Mouse (Mus musculus) erythroblast, embryonic 14.5 days (primary cell): ENCODE results near the gene Aamdc. TPM values are rescaled to one million over a fixed set of nuclear protein-coding genes. Genes with fewer than 3 reads are reported as not detected.

Source experiments
- H3K27me3 ChIP-seq: 2 replicates; pipeline ENCODE4 v1.6.1; 2012; ENCODE audit warnings: inconsistent platforms; ENCODE audit not compliant: control insufficient read depth
- H3K36me3 ChIP-seq: 2 replicates; pipeline ENCODE4 v1.6.1; 2012; ENCODE audit warnings: mild to moderate bottlenecking, inconsistent platforms; ENCODE audit not compliant: control insufficient read depth
- H3K4me1 ChIP-seq: 2 replicates; pipeline ENCODE4 v1.6.1; 2012; ENCODE audit warnings: inconsistent platforms; ENCODE audit not compliant: control insufficient read depth
- H3K4me3 ChIP-seq: replicated peaks from 2 replicates; pipeline ENCODE3; 2012; ENCODE audit warnings: moderate library complexity, mild to moderate bottlenecking, inconsistent platforms
- H3K9me3 ChIP-seq: 2 replicates; pipeline ENCODE4 v1.6.1; 2012; ENCODE audit warnings: low read length, inconsistent platforms, mixed read lengths; ENCODE audit not compliant: control insufficient read depth
- GATA1 ChIP-seq: IDR thresholded peaks from 2 replicates; pipeline ENCODE4 v1.6.1; 2012; ENCODE audit warnings: low read length, inconsistent platforms, mixed read lengths
- TAL1 ChIP-seq: IDR thresholded peaks from 3 replicates; pipeline ENCODE4 v1.6.1; 2012; ENCODE audit warnings: low read length, inconsistent platforms, mixed read lengths
- polyA plus RNA-seq: library from polyadenylated mRNA; stranded (reverse); fragments of >175 nt; gene quantifications from 2 replicates; pipeline ENCODE4 v1.2.3, GENCODE M21; 2012

Aamdc gene
- polyA plus RNA-seq, 1 experiment, result 0.17 TPM

GRCm38 (mm10) chr7:97546462-97546861 lies 32.8 kb downstream of the Aamdc start:
- H3K36me3 ChIP-seq, result peaks cover 15% of the 10 kb centered on the region
- no peak for TF ChIP-seq GATA1
- no peak for TF ChIP-seq TAL1
- H3K27me3 ChIP-seq, result no peaks in the 10 kb centered on the region
- H3K4me3 ChIP-seq, result no peak overlapping the region
- H3K9me3 ChIP-seq, result no peaks in the 10 kb centered on the region
- no peaks in the 10 kb centered on the region for H3K4me1 ChIP-seq

GRCm38 (mm10) chr7:97536571-97536970 lies 42.7 kb downstream of the Aamdc start:
- H3K4me1 ChIP-seq, result no peaks in the 10 kb centered on the region
- no peak overlapping the region for H3K4me3 ChIP-seq

GRCm38 (mm10) chr7:97535531-97535930 lies 43.8 kb downstream of the Aamdc start:
- Histone ChIP-seq H3K27me3 (no peaks in the 10 kb centered on the region), H3K9me3 (peaks cover 4% of the 10 kb centered on the region), H3K4me3 (no peak overlapping the region), H3K36me3 (peaks cover 82% of the 10 kb centered on the region), H3K4me1 (no peaks in the 10 kb centered on the region)
- no peak for TF ChIP-seq GATA1
- TF ChIP-seq TAL1, result no peak

More at GRCm38 (mm10) chr7:97536571-97536970, 42.7 kb downstream of the Aamdc start:
- TF ChIP-seq TAL1 (no peak), GATA1 (no peak)
- H3K27me3 ChIP-seq, result no peaks in the 10 kb centered on the region
- H3K9me3 ChIP-seq, result no peaks in the 10 kb centered on the region
- peaks cover 85% of the 10 kb centered on the region for H3K36me3 ChIP-seq

GRCm38 (mm10) chr7:97519935-97520334 lies 59.4 kb downstream of the Aamdc start:
- Histone ChIP-seq H3K36me3 (peaks cover 54% of the 10 kb centered on the region), H3K4me1 (no peaks in the 10 kb centered on the region), H3K9me3 (no peaks in the 10 kb centered on the region), H3K27me3 (no peaks in the 10 kb centered on the region), H3K4me3 (no peak overlapping the region)
- TF ChIP-seq TAL1 (no peak), GATA1 (no peak)

- no peak for TF ChIP-seq GATA1
- TF ChIP-seq TAL1, result no peak
These were observed 64.5 kb downstream of the Aamdc start for GRCm38 (mm10) chr7:97514786-97515185.

DNA sequence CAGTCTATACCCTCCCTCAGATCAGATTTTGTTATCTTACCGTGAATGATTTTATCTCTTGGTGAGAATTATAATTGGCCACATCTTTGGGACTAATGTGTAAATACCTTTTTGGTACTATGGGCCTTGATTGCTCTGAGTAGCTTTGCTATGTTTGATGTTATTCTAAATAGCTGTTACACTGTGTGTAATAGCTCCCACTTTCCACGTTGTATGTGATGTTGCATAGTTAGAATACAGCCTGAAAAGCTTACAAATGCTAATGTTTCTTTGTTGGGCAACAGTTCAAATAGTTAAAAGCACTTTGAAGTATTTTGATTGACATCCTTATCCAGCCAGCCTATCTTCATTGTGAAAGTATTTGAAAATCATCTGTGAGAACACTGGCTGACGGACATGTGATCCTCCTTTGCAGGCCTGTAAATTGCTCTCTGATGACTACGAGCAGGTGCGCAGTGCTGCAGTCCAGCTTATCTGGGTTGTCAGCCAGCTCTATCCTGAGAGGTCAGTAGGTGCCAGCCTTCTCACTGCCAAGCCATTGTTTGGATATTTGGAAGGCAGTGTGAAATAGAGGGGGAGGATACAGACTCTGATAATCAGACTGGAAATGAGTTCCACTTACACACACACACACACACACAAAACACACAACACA lies 78.6 kb downstream of the Aamdc start:
- H3K36me3 ChIP-seq, result peaks cover 33% of the 10 kb centered on the region
- no peaks in the 10 kb centered on the region for H3K27me3 ChIP-seq
- no peak overlapping the region for H3K4me3 ChIP-seq
- no peaks in the 10 kb centered on the region for H3K9me3 ChIP-seq
- TF ChIP-seq GATA1, result no peak
- no peak for TF ChIP-seq TAL1
- no peaks in the 10 kb centered on the region for H3K4me1 ChIP-seq

More at GRCm38 (mm10) chr7:97514786-97515185, 64.5 kb downstream of the Aamdc start:
- Histone ChIP-seq H3K9me3 (no peaks in the 10 kb centered on the region), H3K27me3 (no peaks in the 10 kb centered on the region), H3K4me3 (no peak overlapping the region), H3K36me3 (peaks cover 81% of the 10 kb centered on the region), H3K4me1 (no peaks in the 10 kb centered on the region)

Other genes with a start within 250 kb of the Aamdc start
- gene Usp35, start 247.5 kb downstream of the Aamdc start, polyA plus RNA-seq, result 0.02 TPM in 1 of 2 replicates, not detected in the other
- gene Kctd21, start 247.2 kb downstream of the Aamdc start, polyA plus RNA-seq, result not detected in 2 replicates
- gene Alg8, start 207.9 kb downstream of the Aamdc start, polyA plus RNA-seq, result 0.06 and 0.10 TPM in 2 replicates
- 14.7 and 15.6 TPM in 2 replicates for gene Ndufc2, start 179.5 kb downstream of the Aamdc start, polyA plus RNA-seq
- gene Thrsp, start 161.8 kb downstream of the Aamdc start, polyA plus RNA-seq, result not detected in 2 replicates
- gene Kctd14, start 128.2 kb downstream of the Aamdc start, polyA plus RNA-seq, result 2.1 and 2.7 TPM in 2 replicates
- gene Ints4, start 98.5 kb downstream of the Aamdc start, polyA plus RNA-seq, result 0.58 and 1.1 TPM in 2 replicates
- 0.53 and 0.68 TPM in 2 replicates for gene Rsf1, start 392 bp upstream of the Aamdc start, polyA plus RNA-seq
- 1.3 and 1.4 TPM in 2 replicates for gene Clns1a, start 117.1 kb upstream of the Aamdc start, polyA plus RNA-seq
- 0.13 and 0.27 TPM in 2 replicates for gene Aqp11, start 158.8 kb upstream of the Aamdc start, polyA plus RNA-seq
- gene Pak1, start 209.0 kb upstream of the Aamdc start, polyA plus RNA-seq, result 0.06 and 0.08 TPM in 2 replicates